Mouse (Mus musculus): Measurements from ENCODE around the gene Zfyve1. TPM values are rescaled to one million over a fixed set of nuclear protein-coding genes. Genes with fewer than 3 reads are reported as not detected.

Zfyve1 gene
- total and polyA plus RNA-seq, 3 experiments: 8.0 to 8.3 TPM; not detected in 1

GRCm38 (mm10) chr12:83632680-83633025, 35.6 kb upstream of the Zfyve1 start:
- peak overlapping the region; percentile 100 for H3K9ac ChIP-seq (ENCODE audit: control insufficient read depth, low read depth, low read length, poor library complexity, severe bottlenecking)
- H3K4me1 ChIP-seq (ENCODE audit: control insufficient read depth in 1 of 2, insufficient read depth in 2 of 2, low read length in 2 of 2): peaks cover 0 to 8% of the 10 kb centered on the region in 2 experiments; a peak in 1 of 4 replicates
- H3K79me2 ChIP-seq (ENCODE audit: control insufficient read depth, insufficient read depth, low read length, poor library complexity): peaks cover 49% of the 10 kb centered on the region
- peak; percentile 69 for DNase-seq (ENCODE audit: low read depth, low spot score)
- no peaks in the 10 kb centered on the region for H3K27me3 ChIP-seq (ENCODE audit: control insufficient read depth in 1 of 2, insufficient read depth in 2 of 2, low read length in 2 of 2)
- H3K27ac ChIP-seq (ENCODE audit: control insufficient read depth, low read depth, low read length): peak overlapping the region; percentile 91
- TF ChIP-seq SIN3A (IDR thresholded peaks at IDR 0.05; ENCODE audit: low read length) (0 out of 2 replicates have a peak, but pooled peaks have one; percentile 44), MYC (IDR thresholded peaks at IDR 0.05; ENCODE audit: low read depth, low read length) (no peak; the same call in 1 of the 2 replicates)
- H3K36me3 ChIP-seq (ENCODE audit: control insufficient read depth in 1 of 2, insufficient read depth in 2 of 2, low read length in 2 of 2): peaks cover 23 to 35% of the 10 kb centered on the region in 2 experiments
- no peaks in the 10 kb centered on the region for H3K9me3 ChIP-seq (replicated peaks; ENCODE audit: insufficient read depth, low read length)
- H3K4me3 ChIP-seq (ENCODE audit: control insufficient read depth in 1 of 2, insufficient read depth in 1 of 2, low read depth in 2 of 2, low read length in 2 of 2): peak overlapping the region; percentile 67 to 99

GRCm38 (mm10) chr12:83631743-83632679, 35.0 kb upstream of the Zfyve1 start:
- peak overlapping the region; percentile 84 to 99 for H3K4me3 ChIP-seq (ENCODE audit: control insufficient read depth in 1 of 2, insufficient read depth in 1 of 2, low read depth in 2 of 2, low read length in 2 of 2)
- peaks cover 23 to 33% of the 10 kb centered on the region in 2 experiments for H3K36me3 ChIP-seq (ENCODE audit: control insufficient read depth in 1 of 2, insufficient read depth in 2 of 2, low read length in 2 of 2)
- no peaks in the 10 kb centered on the region for H3K27me3 ChIP-seq (ENCODE audit: control insufficient read depth in 1 of 2, insufficient read depth in 2 of 2, low read length in 2 of 2)
- H3K27ac ChIP-seq (ENCODE audit: control insufficient read depth, low read depth, low read length): peak overlapping the region; percentile 97
- peak; percentile 99 for DNase-seq (ENCODE audit: low read depth, low spot score)
- H3K9me3 ChIP-seq (replicated peaks; ENCODE audit: insufficient read depth, low read length): no peaks in the 10 kb centered on the region
- peaks cover 43% of the 10 kb centered on the region for H3K79me2 ChIP-seq (ENCODE audit: control insufficient read depth, insufficient read depth, low read length, poor library complexity)
- H3K4me1 ChIP-seq (ENCODE audit: control insufficient read depth in 1 of 2, insufficient read depth in 2 of 2, low read length in 2 of 2): peaks cover 0 to 8% of the 10 kb centered on the region in 2 experiments; a peak in 1 of 4 replicates
- H3K9ac ChIP-seq (ENCODE audit: control insufficient read depth, low read depth, low read length, poor library complexity, severe bottlenecking): peak overlapping the region; percentile 100
- no peak for TF ChIP-seq MYB (IDR thresholded peaks at IDR 0.05; ENCODE audit: low read depth, low read length)
- TF ChIP-seq USF1 (IDR thresholded peaks at IDR 0.05; ENCODE audit: low read depth, low read length): peak; percentile 81
- no peak for TF ChIP-seq ZKSCAN1 (IDR thresholded peaks at IDR 0.05; ENCODE audit: low read depth, low read length)
- TF ChIP-seq USF2 (IDR thresholded peaks at IDR 0.05; ENCODE audit: borderline replicate concordance in 1 of 2, insufficient read depth in 1 of 2, low read depth in 1 of 2, low read length in 2 of 2): no peak
- peak; percentile 61; the same call in 1 of the 2 replicates for TF ChIP-seq NRF1 (IDR thresholded peaks at IDR 0.05; ENCODE audit: insufficient read depth, low read depth, low read length, poor library complexity, severe bottlenecking)
- peak; percentile 84; the same call in 1 of the 2 replicates for TF ChIP-seq SIN3A (IDR thresholded peaks at IDR 0.05; ENCODE audit: low read length)
- TF ChIP-seq E2F4 (IDR thresholded peaks at IDR 0.05; ENCODE audit: borderline replicate concordance, low read depth, low read length): no peak
- TF ChIP-seq ETS1 (IDR thresholded peaks at IDR 0.05; ENCODE audit: low read depth, low read length): peak; percentile 40; the same call in 1 of the 2 replicates
- no peak; the same call in 1 of the 2 replicates for TF ChIP-seq GABPA (IDR thresholded peaks at IDR 0.05; ENCODE audit: low read depth, low read length)
- TF ChIP-seq ELF1 (IDR thresholded peaks at IDR 0.05; ENCODE audit: low read depth, low read length): peak; percentile 85
- TF ChIP-seq HCFC1 (IDR thresholded peaks at IDR 0.05; ENCODE audit: low read depth, low read length): peak; percentile 95
- TF ChIP-seq MAFK (IDR thresholded peaks at IDR 0.05; ENCODE audit: borderline replicate concordance, low read depth, low read length): no peak
- no peak for TF ChIP-seq MAZ (IDR thresholded peaks at IDR 0.05; ENCODE audit: low read depth, low read length)
- TF ChIP-seq EP300 (IDR thresholded peaks at IDR 0.05; ENCODE audit: low read depth in 1 of 2, low read length in 2 of 2): no peak
- TF ChIP-seq NELFE (IDR thresholded peaks at IDR 0.05; ENCODE audit: low read depth, low read length): peak; percentile 79
- no peak for TF ChIP-seq BHLHE40 (IDR thresholded peaks at IDR 0.05; ENCODE audit: borderline replicate concordance, low read depth, low read length)
- peak; percentile 88 for TF ChIP-seq KAT2A (conservative IDR thresholded peaks at IDR 0.05; ENCODE audit: low read depth, low read length)
- TF ChIP-seq JUND (IDR thresholded peaks at IDR 0.05; ENCODE audit: low read depth, low read length): no peak
- TF ChIP-seq TBP (IDR thresholded peaks at IDR 0.05; ENCODE audit: low read depth, low read length): peak; percentile 96
- peak; percentile 93 for TF ChIP-seq MYC (IDR thresholded peaks at IDR 0.05; ENCODE audit: low read depth, low read length)
- peak; percentile 88 for TF ChIP-seq ZMIZ1 (IDR thresholded peaks at IDR 0.05; ENCODE audit: low read depth, low read length)
- peak; percentile 75 for TF ChIP-seq TCF12 (IDR thresholded peaks at IDR 0.05; ENCODE audit: low read depth, low read length)
- TF ChIP-seq GATA1 (IDR thresholded peaks at IDR 0.05; ENCODE audit: low read depth, low read length): no peak
- 0 out of 2 replicates have a peak, but pooled peaks have one; percentile 83 for TF ChIP-seq CHD1 (IDR thresholded peaks at IDR 0.05; ENCODE audit: low read depth, low read length)
- TF ChIP-seq ZC3H11A (IDR thresholded peaks at IDR 0.05; ENCODE audit: low read depth, low read length): 0 out of 2 replicates have a peak, but pooled peaks have one; percentile 13
- TF ChIP-seq SMC3 (IDR thresholded peaks at IDR 0.05; ENCODE audit: low read depth, low read length): no peak
- TF ChIP-seq RAD21 (IDR thresholded peaks at IDR 0.05; ENCODE audit: low read depth, low read length): no peak
